Comparison of ENCODE assay signal across 8 mouse cellular contexts in genomic region chr1:120032804-120033468, GRCm38 (mm10). TPM values are rescaled to one million over a fixed set of nuclear protein-coding genes. Genes with fewer than 3 reads are reported as not detected.
DNase-seq lines count a peak whose midpoint lies in the region; ATAC-seq lines count a peak whose summit lies in the region.

No protein-coding gene starts in this region.

- no peaks in the 10 kb centered on the region for H3K4me1 ChIP-seq in hindbrain, embryonic 11.5 days (replicated peaks; ENCODE audit: control insufficient read depth, insufficient read depth, low read length)
- H3K4me1 ChIP-seq in lung, embryonic 16.5 days (replicated peaks; ENCODE audit: control insufficient read depth, insufficient read depth, low read length), result no peaks in the 10 kb centered on the region; the same call in 1 of the 2 replicates

- H3K9me3 ChIP-seq in hindbrain, embryonic 11.5 days (ENCODE audit: control insufficient read depth, low read length), result no peaks in the 10 kb centered on the region
- no peaks in the 10 kb centered on the region for H3K9me3 ChIP-seq in lung, embryonic 16.5 days (ENCODE audit: control insufficient read depth, low read length)

- H3K4me2 ChIP-seq in hindbrain, embryonic 11.5 days (replicated peaks; ENCODE audit: low read depth, low read length), result no peak overlapping the region
- no peak overlapping the region for H3K4me2 ChIP-seq in lung, embryonic 16.5 days (ENCODE audit: low read depth, low read length)

- no peak overlapping the region for H3K4me3 ChIP-seq in hindbrain, embryonic 11.5 days (ENCODE audit: low read depth, low read length)
- H3K4me3 ChIP-seq in lung, embryonic 16.5 days (ENCODE audit: low read length), result no peak overlapping the region

- DNase-seq in MN1 (ENCODE audit: low spot score), result peak; percentile 30
- peak; percentile 56 for DNase-seq in cerebellum, adult 9-10 months
- DNase-seq in frontal cortex, adult 2 months (ENCODE audit: extremely low spot score in 1 of 2, low spot score in 1 of 2), result peak; percentile 33 to 79
- peak; percentile 79 for DNase-seq in hindbrain, embryonic 11.5 days (ENCODE audit: low spot score)
- DNase-seq in layer of hippocampus, adult 9-10 months (ENCODE audit: low spot score), result peak; percentile 25
- peak; percentile 76 for DNase-seq in ovary, postnatal 14 days (ENCODE audit: low spot score)
- DNase-seq in thymus, postnatal 0 days (ENCODE audit: low spot score), result peak; percentile 60

- H3K27me3 ChIP-seq in hindbrain, embryonic 11.5 days (ENCODE audit: control insufficient read depth, insufficient read depth, low read length), result no peaks in the 10 kb centered on the region
- H3K27me3 ChIP-seq in lung, embryonic 16.5 days (ENCODE audit: control insufficient read depth, insufficient read depth, low read depth, low read length), result no peaks in the 10 kb centered on the region

- H3K9ac ChIP-seq in hindbrain, embryonic 11.5 days (ENCODE audit: low read depth, low read length), result no peak overlapping the region
- no peak overlapping the region for H3K9ac ChIP-seq in lung, embryonic 16.5 days (ENCODE audit: low read length)

- ATAC-seq in hindbrain, embryonic 11.5 days (ENCODE audit: low FRiP score), result peak; percentile 78
- ATAC-seq in lung, embryonic 16.5 days (ENCODE audit: low read depth), result peak; percentile 84

- 49% methylated on average over 10 of the region's 10 CpGs for WGBS in hindbrain, embryonic 11.5 days
- 34% methylated on average over 10 of the region's 10 CpGs for WGBS in lung, embryonic 16.5 days

- no peak overlapping the region for H3K27ac ChIP-seq in hindbrain, embryonic 11.5 days (ENCODE audit: low read depth, low read length)
- H3K27ac ChIP-seq in lung, embryonic 16.5 days (ENCODE audit: low read length), result no peak overlapping the region

- no peaks in the 10 kb centered on the region for H3K36me3 ChIP-seq in hindbrain, embryonic 11.5 days (ENCODE audit: control insufficient read depth, insufficient read depth, low read length)
- H3K36me3 ChIP-seq in lung, embryonic 16.5 days (ENCODE audit: control insufficient read depth, insufficient read depth, low read length), result no peaks in the 10 kb centered on the region

RNA-seq across cellular contexts. Expression of gene Sctr, which starts 26.2 kb away (rescaled TPM):
- polyA plus RNA-seq in frontal cortex, adult 2 months (2012; rRNA removed), result 0.53 and 0.66 TPM in 2 replicates
- 0.31 and 0.73 TPM in 2 replicates for polyA plus RNA-seq in hindbrain, embryonic 11.5 days (2014; fragmentation: Nextera tagmentation; extraction: Ambion mirVana)
- 0.16 TPM in 1 of 2 replicates, not detected in the other for polyA plus RNA-seq in lung, embryonic 16.5 days (2015; fragmentation: Nextera tagmentation; extraction: Ambion mirVana)
- 0.23 TPM in 1 of 2 replicates, not detected in the other for polyA plus RNA-seq in thymus, postnatal 0 days (2015; fragmentation: Nextera tagmentation; extraction: Ambion mirVana)

RNA-seq across cellular contexts. Expression of gene Cfap221, which starts 35.9 kb away (rescaled TPM):
- 0.13 and 0.20 TPM in 2 replicates for polyA plus RNA-seq in frontal cortex, adult 2 months (2012; rRNA removed)
- 0.07 and 0.20 TPM in 2 replicates for polyA plus RNA-seq in hindbrain, embryonic 11.5 days (2014; fragmentation: Nextera tagmentation; extraction: Ambion mirVana)
- 1.0 and 1.1 TPM in 2 replicates for polyA plus RNA-seq in lung, embryonic 16.5 days (2015; fragmentation: Nextera tagmentation; extraction: Ambion mirVana)
- 0.07 TPM in 1 of 2 replicates, not detected in the other for polyA plus RNA-seq in thymus, postnatal 0 days (2015; fragmentation: Nextera tagmentation; extraction: Ambion mirVana)

RNA-seq across cellular contexts. Expression of gene Tmem37, which starts 40.9 kb away (rescaled TPM):
- 3.9 and 5.1 TPM in 2 replicates for polyA plus RNA-seq in frontal cortex, adult 2 months (2012; rRNA removed)
- 8.8 and 10.6 TPM in 2 replicates for polyA plus RNA-seq in hindbrain, embryonic 11.5 days (2014; fragmentation: Nextera tagmentation; extraction: Ambion mirVana)
- polyA plus RNA-seq in lung, embryonic 16.5 days (2015; fragmentation: Nextera tagmentation; extraction: Ambion mirVana), result 11.4 and 13.6 TPM in 2 replicates
- polyA plus RNA-seq in thymus, postnatal 0 days (2015; fragmentation: Nextera tagmentation; extraction: Ambion mirVana), result 11.3 and 11.4 TPM in 2 replicates

Comparison
In these comparisons a context has a peak if more than half of its experiments do, and no peak if none do; other contexts are left out.
1. DNase-seq: peak in every context shown above with its lines; median percentile 79 in hindbrain, embryonic 11.5 days; 76 in ovary, postnatal 14 days; 60 in thymus, postnatal 0 days; 56 in cerebellum, adult 9-10 months; 56 in frontal cortex, adult 2 months; 30 in MN1; 25 in layer of hippocampus, adult 9-10 months.